Mouse (Mus musculus): ENCODE data around the gene Trarg1.

Gene Trarg1

DNA sequence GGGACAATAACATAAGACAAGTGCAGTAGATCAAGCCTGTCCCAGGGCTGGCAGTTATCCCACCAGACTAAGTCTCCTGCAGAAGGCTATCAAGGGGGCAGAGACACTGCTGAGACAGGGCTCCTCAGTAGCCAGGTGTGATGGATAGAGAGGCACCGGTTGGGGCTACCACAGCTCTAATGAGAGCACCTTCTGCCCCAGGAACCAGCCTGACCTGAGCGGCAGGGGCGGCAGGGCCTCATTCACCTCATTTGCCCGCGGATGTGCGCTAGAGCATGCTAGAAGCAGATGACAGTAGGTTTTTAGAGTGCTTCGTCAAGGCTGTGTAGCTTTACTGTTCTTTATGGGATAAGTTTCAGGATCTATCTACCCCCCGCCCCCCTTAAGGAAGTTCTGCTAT, 44.3 kb downstream of the Trarg1 start:
- ChIA-PET POLR2A (interaction anchor here in 2 of 4 experiments (0.6 to 1.3 kb wide), 2 partner anchors 39 to 277 kb away, joined by 4 to 5 read pairs; partner anchors contain the start of gene Gosr1 (in 1 of the 2)), CTCF (interaction anchor here in 3 of 4 experiments (0.7 to 1.5 kb wide), 3 partner anchors 15 to 1180 kb away, joined by 3 read pairs; no protein-coding TSS in a partner anchor)

- ChIA-PET POLR2A (interaction anchor here in 1 of 4 experiments (0.7 to 1.4 kb wide), 4 partner anchors 11 to 81 kb away, joined by 3 to 4 read pairs (median 3); no protein-coding TSS in a partner anchor), CTCF (interaction anchor here in 2 of 4 experiments (0.6 to 1.7 kb wide), 3 partner anchors 11 to 83 kb away, joined by 3 to 22 read pairs (median 11); no protein-coding TSS in a partner anchor)
Measured at GRCm38 (mm10) chr11:76728093-76728492, 48.5 kb downstream of the Trarg1 start.

GRCm38 (mm10) chr11:76730650-76731049, 51.0 kb downstream of the Trarg1 start:
- ChIA-PET CTCF (interaction anchor here in 2 of 4 experiments (0.9 to 2.6 kb wide), 3 partner anchors 9 to 33 kb away, joined by 3 to 16 read pairs (median 5); partner anchors contain the start of gene Gosr1 (in 1 of the 2)), POLR2A (interaction anchor here in 2 of 4 experiments (0.9 to 1.2 kb wide), 3 partner anchors 11 to 33 kb away, joined by 3 read pairs; partner anchors contain the start of gene Gosr1 (in 1 of the 2))

- ChIA-PET POLR2A (interaction anchor here in 1 of 4 experiments (1.1 kb wide), 1 partner anchor 28 kb away, joined by 4 read pairs; no protein-coding TSS in a partner anchor), CTCF (no interaction called here)
Measured at GRCm38 (mm10) chr11:76734560-76734959, 55.0 kb downstream of the Trarg1 start.

GRCm38 (mm10) chr11:76735753-76736324, 56.2 kb downstream of the Trarg1 start:
- POLR2A ChIA-PET: no interaction called here
- CTCF ChIA-PET: no interaction called here

DNA sequence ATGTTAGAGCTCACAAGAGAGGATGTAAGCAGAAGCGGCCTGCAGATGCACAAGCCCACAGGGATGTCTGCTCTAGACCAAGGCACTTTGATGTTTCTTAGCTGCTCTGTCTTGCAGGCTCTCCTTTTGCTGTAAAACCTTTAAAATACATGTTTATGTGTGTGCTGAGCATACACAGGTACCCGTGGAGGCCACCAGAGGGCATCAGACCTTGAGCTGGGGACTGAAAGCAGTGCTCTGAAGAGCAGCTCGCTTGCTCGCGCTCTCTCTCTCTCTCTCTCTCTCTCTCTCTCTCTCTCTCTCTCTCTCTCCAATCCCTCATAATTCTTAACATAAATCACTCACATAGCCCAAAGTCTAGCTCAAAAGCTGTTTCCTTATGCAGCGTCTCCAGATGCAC, 59.5 kb downstream of the Trarg1 start:
- CTCF ChIA-PET: interaction anchor here (0.5 to 2.3 kb wide), 48 partner anchors 8 to 1395 kb away, joined by 3 to 22 read pairs (median 4); partner anchors contain the start of genes Gosr1 (in 2 of the 4), Trarg1 (in 2 of the 4), Abr (in 1 of the 4) and Nxn (in 1 of the 4)
- POLR2A ChIA-PET: interaction anchor here in 2 of 4 experiments (0.5 to 1.2 kb wide), 8 partner anchors 9 to 1230 kb away, joined by 3 to 5 read pairs (median 4); partner anchors contain the start of genes Gosr1 (in 2 of the 2) and Rph3al (in 1 of the 2)

- ChIA-PET POLR2A (interaction anchor here in 2 of 4 experiments (0.5 to 1.1 kb wide), 3 partner anchors 8 to 461 kb away, joined by 3 read pairs; no protein-coding TSS in a partner anchor), CTCF (interaction anchor here in 1 of 4 experiments (0.6 kb wide), 1 partner anchor 133 kb away, joined by 9 read pairs; no protein-coding TSS in a partner anchor)
Measured at GRCm38 (mm10) chr11:76742511-76742910, 62.9 kb downstream of the Trarg1 start.

DNA sequence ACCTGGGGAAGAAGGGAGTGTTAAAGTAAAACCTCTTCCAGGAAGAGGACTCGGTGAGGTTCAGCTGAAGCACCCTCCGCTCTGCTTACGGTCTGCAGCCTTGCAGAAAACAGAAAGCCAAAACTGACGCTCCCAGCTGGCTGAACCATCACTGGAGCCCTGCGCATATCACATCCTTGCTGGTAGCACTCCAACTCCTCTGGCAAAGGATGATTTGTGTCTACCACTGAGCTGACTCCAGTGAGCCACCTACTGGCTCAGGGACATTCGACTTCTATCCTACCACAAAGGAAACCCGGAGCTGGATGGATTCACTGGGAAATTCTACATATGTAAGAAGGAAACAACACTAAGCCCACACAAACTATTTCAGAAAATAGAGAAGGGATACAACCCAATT, 64.9 kb downstream of the Trarg1 start:
- POLR2A ChIA-PET: interaction anchor here in 2 of 4 experiments (0.7 to 2.0 kb wide), 3 partner anchors 13 to 19 kb away, joined by 3 to 7 read pairs (median 3); partner anchors contain the start of gene Gosr1 (in 1 of the 2)
- CTCF ChIA-PET: no interaction called here

DNA sequence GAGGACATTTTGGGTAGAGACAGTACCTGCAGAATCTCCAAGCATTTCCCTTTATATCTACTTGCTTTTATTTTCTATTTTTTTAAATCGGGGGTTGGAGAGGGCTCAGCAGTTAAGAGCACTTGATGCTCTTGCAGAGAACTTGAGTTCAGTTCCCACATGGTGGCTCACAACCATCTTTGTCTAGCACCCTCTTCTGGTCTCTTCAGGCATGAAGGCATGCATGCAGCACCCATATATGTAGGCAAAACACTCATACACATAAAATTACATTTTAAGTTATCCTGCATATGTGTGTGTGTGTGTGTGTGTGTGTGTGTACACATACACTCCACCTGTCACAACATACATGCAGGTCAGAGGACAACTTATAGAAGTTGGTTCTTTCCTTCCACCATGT, 66.3 kb downstream of the Trarg1 start:
- CTCF ChIA-PET: interaction anchor here in 2 of 4 experiments (0.7 to 2.1 kb wide), 2 partner anchors 7 to 992 kb away, joined by 3 to 9 read pairs; no protein-coding TSS in a partner anchor

More for the DNA sequence above, 66.3 kb downstream of the Trarg1 start:
- POLR2A ChIA-PET: interaction anchor here in 1 of 4 experiments (0.6 kb wide), 1 partner anchor 91 kb away, joined by 3 read pairs; no protein-coding TSS in a partner anchor

Data from embryonic stem cell, embryonic (primary cell).